Mouse (Mus musculus): ENCODE results near the gene Arap1. TPM values are rescaled to one million over a fixed set of nuclear protein-coding genes. Genes with fewer than 3 reads are reported as not detected.

The Arap1 gene
- polyA plus RNA-seq, 1 experiment from 2014 or later: 82.8 TPM

- ATAC-seq (ENCODE audit: insufficient number of reproducible peaks, low FRiP score, low TSS enrichment, low read depth): no peak
- Histone ChIP-seq H3K27ac (replicated peaks) (no peak overlapping the region), H3K4me3 (replicated peaks) (no peak overlapping the region), H3K36me3 (no peaks in the 10 kb centered on the region), H3K27me3 (peaks cover 8% of the 10 kb centered on the region), H3K4me2 (replicated peaks) (no peak overlapping the region), H3K9ac (no peak overlapping the region), H3K4me1 (peaks cover 9% of the 10 kb centered on the region), H3K9me3 (replicated peaks) (no peaks in the 10 kb centered on the region)
- WGBS: 73% methylated on average over 9 of the region's 9 CpGs
Measured at GRCm38 (mm10) chr7:101459305-101459813, 111.5 kb downstream of the Arap1 start.

GRCm38 (mm10) chr7:101459923-101460607 lies 112.2 kb downstream of the Arap1 start:
- no peaks in the 10 kb centered on the region for H3K9me3 ChIP-seq (replicated peaks)
- no peak overlapping the region for H3K27ac ChIP-seq (replicated peaks)
- whole genome bisulfite sequencing: 59% methylated on average over 10 of the region's 10 CpGs
- no peaks in the 10 kb centered on the region for H3K36me3 ChIP-seq
- no peak overlapping the region for H3K9ac ChIP-seq
- ATAC-seq (ENCODE audit: insufficient number of reproducible peaks, low FRiP score, low TSS enrichment, low read depth): no peak
- peaks cover 6% of the 10 kb centered on the region for H3K27me3 ChIP-seq
- H3K4me3 ChIP-seq (replicated peaks): no peak overlapping the region
- H3K4me2 ChIP-seq (replicated peaks): no peak overlapping the region
- H3K4me1 ChIP-seq: peaks cover 9% of the 10 kb centered on the region

GRCm38 (mm10) chr7:101460608-101460957 lies 112.7 kb downstream of the Arap1 start:
- no peaks in the 10 kb centered on the region for H3K36me3 ChIP-seq
- H3K9ac ChIP-seq: no peak overlapping the region
- peaks cover 9% of the 10 kb centered on the region for H3K4me1 ChIP-seq
- peaks cover 5% of the 10 kb centered on the region for H3K27me3 ChIP-seq
- no peaks in the 10 kb centered on the region for H3K9me3 ChIP-seq (replicated peaks)
- 22% methylated on average over 10 of the region's 10 CpGs for WGBS
- no peak overlapping the region for H3K27ac ChIP-seq (replicated peaks)
- peak; percentile 45 for ATAC-seq (ENCODE audit: insufficient number of reproducible peaks, low FRiP score, low TSS enrichment, low read depth)
- H3K4me3 ChIP-seq (replicated peaks): no peak overlapping the region
- no peak overlapping the region for H3K4me2 ChIP-seq (replicated peaks)

- Histone ChIP-seq H3K9me3 (replicated peaks) (no peaks in the 10 kb centered on the region), H3K4me2 (replicated peaks) (no peak overlapping the region), H3K27ac (replicated peaks) (no peak overlapping the region), H3K4me1 (peaks cover 9% of the 10 kb centered on the region), H3K9ac (no peak overlapping the region), H3K36me3 (no peaks in the 10 kb centered on the region), H3K4me3 (replicated peaks) (no peak overlapping the region), H3K27me3 (no peaks in the 10 kb centered on the region; the same call in 1 of the 2 replicates)
- no peak for ATAC-seq (ENCODE audit: insufficient number of reproducible peaks, low FRiP score, low TSS enrichment, low read depth)
- WGBS: 79% methylated on average over 11 of the region's 11 CpGs
Measured at GRCm38 (mm10) chr7:101461571-101461970, 113.7 kb downstream of the Arap1 start.

Other genes starting within 250 kb of the Arap1 start
- gene Atg16l2, start 45.8 kb upstream of the Arap1 start, polyA plus RNA-seq (2015; fragmentation: Nextera tagmentation; extraction: Ambion mirVana): 20.4 and 21.5 TPM in 2 replicates
- 33.9 and 34.2 TPM in 2 replicates for gene Stard10, start 31.0 kb upstream of the Arap1 start, polyA plus RNA-seq (2015; fragmentation: Nextera tagmentation; extraction: Ambion mirVana)
- 3.4 and 9.6 TPM in 2 replicates for gene Gm45837, start 62.8 kb downstream of the Arap1 start, polyA plus RNA-seq (2015; fragmentation: Nextera tagmentation; extraction: Ambion mirVana)
- 10.0 and 12.5 TPM in 2 replicates for gene Pde2a, start 73.6 kb downstream of the Arap1 start, polyA plus RNA-seq (2015; fragmentation: Nextera tagmentation; extraction: Ambion mirVana)
- not detected in 2 replicates for gene Art2b, start 237.5 kb downstream of the Arap1 start, polyA plus RNA-seq (2015; fragmentation: Nextera tagmentation; extraction: Ambion mirVana)

Measured in embryonic facial prominence, embryonic 15.5 days (tissue).